In genomic region chr5:66798135-66798534, GRCm38 (mm10) we compare ENCODE assay signal across 10 mouse cellular contexts. TPM values are rescaled to one million over a fixed set of nuclear protein-coding genes. Genes with fewer than 3 reads are reported as not detected.
DNase-seq lines count a peak whose midpoint lies in the region; ATAC-seq and TF ChIP-seq lines count a peak whose summit lies in the region.
"Had no signal": no experiment of that assay in that cellular context is flagged by ENCODE, and none has a peak within 500 bp of the region (broad histone marks: within the 10 kb centered on the region; RNA-seq: fewer than 3 reads in every experiment).

No protein-coding gene starts in this region.

- H3K4me1 ChIP-seq in heart, embryonic 13.5 days: peaks cover 31% of the 10 kb centered on the region
- peaks cover 33% of the 10 kb centered on the region; the same call in 1 of the 2 replicates for H3K4me1 ChIP-seq in lung, postnatal 0 days (ENCODE audit: insufficient read depth, low read depth, low read length)
- H3K4me1 ChIP-seq in lung, adult 2 months (ENCODE audit: control insufficient read depth, insufficient read depth, low read length): peaks cover 40% of the 10 kb centered on the region
- H3K4me1 ChIP-seq in limb, embryonic 13.5 days: peaks cover 47% of the 10 kb centered on the region
- H3K4me1 ChIP-seq in stomach, embryonic 15.5 days: peaks cover 10% of the 10 kb centered on the region

- H3K4me2 ChIP-seq in heart, embryonic 13.5 days: no peak overlapping the region
- peak overlapping the region; percentile 12; the same call in 1 of the 2 replicates for H3K4me2 ChIP-seq in lung, postnatal 0 days (replicated peaks; ENCODE audit: low read depth, low read length)
- H3K4me2 ChIP-seq in limb, embryonic 13.5 days (replicated peaks): no peak overlapping the region
- no peak overlapping the region for H3K4me2 ChIP-seq in stomach, embryonic 15.5 days

- peaks cover 17% of the 10 kb centered on the region for H3K27me3 ChIP-seq in heart, embryonic 13.5 days (replicated peaks)
- H3K27me3 ChIP-seq in lung, postnatal 0 days (replicated peaks; ENCODE audit: insufficient read depth, low read length): no peaks in the 10 kb centered on the region
- H3K27me3 ChIP-seq in limb, embryonic 13.5 days: no peaks in the 10 kb centered on the region
- H3K27me3 ChIP-seq in stomach, embryonic 15.5 days (replicated peaks): no peaks in the 10 kb centered on the region

- peak; percentile 30; the same call in 1 of the 2 replicates for TF ChIP-seq EP300 in lung, postnatal 0 days (IDR thresholded peaks at IDR 0.05)

- no peaks in the 10 kb centered on the region for H3K36me3 ChIP-seq in heart, embryonic 13.5 days
- no peaks in the 10 kb centered on the region for H3K36me3 ChIP-seq in lung, postnatal 0 days (ENCODE audit: insufficient read depth, low read length)
- no peaks in the 10 kb centered on the region for H3K36me3 ChIP-seq in limb, embryonic 13.5 days
- no peaks in the 10 kb centered on the region for H3K36me3 ChIP-seq in stomach, embryonic 15.5 days

- peak overlapping the region; percentile 45; the same call in 1 of the 2 replicates for H3K27ac ChIP-seq in heart, embryonic 13.5 days (replicated peaks)
- peak overlapping the region; percentile 74 for H3K27ac ChIP-seq in lung, postnatal 0 days (ENCODE audit: low read length)
- H3K27ac ChIP-seq in limb, embryonic 13.5 days: peak overlapping the region; percentile 58
- peak overlapping the region; percentile 16; the same call in 1 of the 2 replicates for H3K27ac ChIP-seq in stomach, embryonic 15.5 days
- H3K27ac ChIP-seq: macrophage had no signal

- H3K9ac ChIP-seq in heart, embryonic 13.5 days: no peak overlapping the region
- no peak overlapping the region for H3K9ac ChIP-seq in lung, postnatal 0 days (replicated peaks; ENCODE audit: low read depth)
- H3K9ac ChIP-seq in limb, embryonic 13.5 days: no peak overlapping the region
- no peak overlapping the region for H3K9ac ChIP-seq in stomach, embryonic 15.5 days

- no peak overlapping the region for H3K4me3 ChIP-seq in heart, embryonic 13.5 days
- no peak overlapping the region for H3K4me3 ChIP-seq in lung, postnatal 0 days (ENCODE audit: low read depth, low read length)
- H3K4me3 ChIP-seq in lung, adult 2 months (replicated peaks; ENCODE audit: extremely low read depth, low read depth, low read length): no peak overlapping the region
- H3K4me3 ChIP-seq in limb, embryonic 13.5 days: no peak overlapping the region
- H3K4me3 ChIP-seq in stomach, embryonic 15.5 days (replicated peaks): no peak overlapping the region

- TF ChIP-seq CTCF in lung, postnatal 0 days (IDR thresholded peaks at IDR 0.05): no peak
- TF ChIP-seq CTCF in lung, adult 2 months (IDR thresholded peaks at IDR 0.05; ENCODE audit: insufficient read depth, low read length): no peak

- TF ChIP-seq POLR2A in lung, adult 2 months (IDR thresholded peaks at IDR 0.05; ENCODE audit: borderline replicate concordance, extremely low read depth, low read depth, low read length): no peak

- no peak for ATAC-seq in heart, embryonic 13.5 days (ENCODE audit: extremely low read depth, insufficient number of reproducible peaks, low FRiP score, low TSS enrichment)
- peak; percentile 50 for ATAC-seq in lung, postnatal 0 days
- no peak for ATAC-seq in limb, embryonic 13.5 days (ENCODE audit: low FRiP score, low read depth)
- no peak for ATAC-seq in stomach, embryonic 15.5 days (ENCODE audit: insufficient read depth, low FRiP score, low read depth)

- no peaks in the 10 kb centered on the region for H3K9me3 ChIP-seq in heart, embryonic 13.5 days
- no peaks in the 10 kb centered on the region for H3K9me3 ChIP-seq in lung, postnatal 0 days (ENCODE audit: low read length)
- no peaks in the 10 kb centered on the region for H3K9me3 ChIP-seq in limb, embryonic 13.5 days
- H3K9me3 ChIP-seq in stomach, embryonic 15.5 days: no peaks in the 10 kb centered on the region

- WGBS in heart, embryonic 13.5 days: 52% methylated on average over 3 of the region's 3 CpGs
- WGBS in lung, postnatal 0 days: 27% methylated on average over 3 of the region's 3 CpGs
- 18% methylated on average over 3 of the region's 3 CpGs for WGBS in lung, adult 2 months
- 29% methylated on average over 3 of the region's 3 CpGs for WGBS in limb, embryonic 13.5 days
- WGBS in stomach, embryonic 15.5 days: 29% methylated on average over 3 of the region's 3 CpGs

- no peak for DNase-seq in heart, postnatal 4 days
- peak; percentile 64 for DNase-seq in lung, postnatal 0 days (ENCODE audit: low spot score)
- DNase-seq in lung, adult 2 months: no peak
- no peak for DNase-seq in cerebellum, adult 9-10 months
- no peak for DNase-seq in urinary bladder, postnatal 25 days (ENCODE audit: low spot score)
- DNase-seq: cerebellum, postnatal 25 days had no signal

RNA-seq across cellular contexts. Expression of gene Limch1, which starts 52.5 kb away (rescaled TPM):
- 24.6 and 25.1 TPM in 2 replicates for polyA plus RNA-seq in heart, embryonic 13.5 days (2015; fragmentation: Nextera tagmentation; extraction: Ambion mirVana)
- 100 to 1,000 TPM; 102 TPM for total RNA-seq in heart, postnatal 4 days (2021)
- 368 and 398 TPM in 2 replicates for polyA plus RNA-seq in lung, postnatal 0 days (2015; fragmentation: Nextera tagmentation; extraction: Ambion mirVana)
- 156 and 242 TPM in 2 replicates for polyA plus RNA-seq in lung, adult 2 months (2012; rRNA removed)
- polyA plus RNA-seq in limb, embryonic 13.5 days (2015; fragmentation: Nextera tagmentation; extraction: Ambion mirVana): 75.5 and 82.0 TPM in 2 replicates
- polyA plus RNA-seq in stomach, embryonic 15.5 days (2015; fragmentation: Nextera tagmentation; extraction: Ambion mirVana): 10.8 and 11.3 TPM in 2 replicates
- polyA plus RNA-seq: macrophage had no signal

Comparison
In these comparisons a context has a peak if more than half of its experiments do, and no peak if none do; other contexts are left out.
1. H3K27ac ChIP-seq: peak in every context shown above with its lines; median percentile 74 in lung, postnatal 0 days; 58 in limb, embryonic 13.5 days; 45 in heart, embryonic 13.5 days; 16 in stomach, embryonic 15.5 days.